Mouse (Mus musculus): ENCODE data around the gene Prl4a1.
"Not testable (repeated sequence)": the region's sequence is repeated elsewhere in the genome, so short reads cannot be mapped to it uniquely, and the experiment has no call there.

Gene Prl4a1

DNA sequence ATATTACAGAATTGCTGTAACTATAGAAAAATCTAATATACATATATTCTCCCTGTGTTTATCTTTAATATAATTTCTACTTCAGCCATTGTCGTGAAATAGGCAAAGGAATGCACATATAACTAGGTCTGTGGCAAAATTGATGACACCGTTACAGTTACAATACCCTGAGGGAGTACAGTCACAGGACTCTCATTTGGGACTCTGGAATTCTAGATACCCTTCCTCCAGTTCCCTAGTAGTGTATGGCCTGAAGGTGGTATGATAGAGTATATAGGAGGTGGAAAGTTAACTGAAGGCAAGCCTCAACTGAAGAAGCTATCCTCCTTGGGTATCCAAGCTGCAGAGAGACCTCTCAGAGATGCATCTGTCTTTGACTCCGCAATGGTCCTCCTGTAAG, at the start of gene Prl4a1:
Gene Prl4a1 (plus strand): TSS at position 301 of the 400 bp plus-strand sequence.
- in situ Hi-C loops (cut with MboI) = no loop called here

GRCm38 (mm10) chr13:27972931-27973330, 43.1 kb upstream of the Prl4a1 start:
- in situ Hi-C loops (cut with MboI) = no loop called here

DNA sequence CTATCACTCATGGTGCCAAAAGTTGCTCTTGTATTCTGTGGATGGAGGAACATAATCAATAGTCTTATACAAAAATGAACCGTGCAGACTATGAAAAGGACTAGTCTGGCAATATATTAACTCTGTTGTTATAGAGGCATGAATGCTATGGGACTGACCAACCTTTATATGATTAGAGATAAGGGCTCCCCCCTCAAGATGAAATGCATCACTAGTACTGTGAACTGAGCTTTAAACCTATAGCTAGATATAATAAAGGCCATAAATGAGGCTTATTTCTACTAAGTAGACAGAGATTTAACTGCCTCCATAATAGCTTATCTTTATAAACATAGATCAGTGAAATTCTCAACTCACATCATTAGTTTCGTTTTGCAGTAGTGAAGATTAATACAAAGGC, 41.7 kb upstream of the Prl4a1 start:
- in situ Hi-C loops (cut with MboI) = not testable (repeated sequence)

DNA sequence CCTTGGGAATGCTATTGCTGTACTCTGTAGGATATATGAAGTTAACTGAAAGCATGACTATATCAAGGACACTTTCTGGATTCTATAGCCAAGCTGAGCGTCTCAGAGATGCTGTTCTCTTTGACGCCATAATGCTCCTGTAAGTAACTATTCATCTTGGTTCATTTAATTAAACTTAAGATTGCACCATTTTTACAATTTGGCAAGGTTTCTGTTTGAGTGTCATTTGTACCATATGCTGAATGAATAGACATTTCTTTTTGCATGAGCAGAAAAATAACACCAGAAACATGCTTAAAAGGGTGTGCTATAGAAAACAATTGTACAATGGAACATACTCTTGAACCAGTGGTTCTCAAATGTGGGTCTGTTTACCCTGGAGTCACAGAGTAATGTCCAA, 38.4 kb upstream of the Prl4a1 start:
- in situ Hi-C loops (cut with MboI) = no loop called here

GRCm38 (mm10) chr13:27996557-27996956, 19.5 kb upstream of the Prl4a1 start:
- in situ Hi-C loops (cut with MboI) = not testable (repeated sequence)

DNA sequence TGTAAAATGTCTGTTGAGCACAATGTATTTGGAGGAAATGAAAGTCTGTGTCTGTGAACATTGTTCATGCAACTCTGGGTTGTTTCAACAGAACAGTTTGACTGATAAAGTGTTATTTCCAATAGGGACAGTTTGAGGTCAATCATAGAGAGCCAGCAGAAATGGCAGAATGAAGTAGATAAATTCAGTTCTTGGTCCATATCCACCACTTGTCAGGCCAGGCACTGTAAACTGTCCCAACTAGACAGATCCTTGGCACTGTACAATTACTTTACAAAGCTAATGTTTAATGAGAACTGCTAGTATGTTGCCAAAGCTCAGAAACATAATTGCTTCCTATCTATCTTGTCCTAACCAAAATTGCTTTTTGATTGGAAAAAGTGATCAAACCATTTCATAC, 13.3 kb downstream of the Prl4a1 start:
- in situ Hi-C loops (cut with MboI) = no loop called here

DNA sequence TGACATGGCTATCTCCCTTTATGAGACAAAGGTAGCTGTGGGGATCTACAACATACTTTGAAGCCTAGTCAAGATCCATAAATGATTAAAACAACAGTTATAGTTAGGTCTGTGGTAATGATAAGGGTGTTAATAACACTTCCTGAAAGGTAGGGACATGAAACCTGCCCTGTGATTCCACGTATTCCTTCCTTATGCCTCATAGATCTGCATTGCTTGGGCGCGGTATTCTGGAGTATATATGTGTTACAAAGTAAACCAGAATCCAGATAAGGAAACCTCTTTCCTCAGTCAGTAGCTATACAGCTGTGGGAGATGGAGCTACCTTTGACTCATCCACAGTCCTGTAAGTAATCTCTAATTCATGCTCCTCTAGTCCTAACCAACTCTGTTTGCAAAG, 53.3 kb downstream of the Prl4a1 start:
- in situ Hi-C loops (cut with MboI) = no loop called here

Measured in mature B cell (primary cell).